Mouse (Mus musculus) liver, embryonic 11.5 days (tissue): ENCODE measurements at regions not wholly inside any gene's neighbourhood (a gene's known extent, or its start where the extent isn't known, plus 50 kb on each side); places are given as distances from the start of the nearest gene placed in this dataset.

ENCODE experiments used
- ATAC-seq: fragments of 200-750 bp; cut with Nextera tagmentation; replicated peaks from 2 replicates; pipeline ENCODE4 v1.8.0; 2017; ENCODE audit warnings: moderate number of reproducible peaks, mild to moderate bottlenecking, moderate TSS enrichment, moderate library complexity; ENCODE audit not compliant: low FRiP score
- DNase-seq: peaks from one replicate; pipeline ENCODE4 v3.0.0-alpha.2; 2017; ENCODE audit warnings: low spot score
- H3K27ac ChIP-seq: fragments of 300-500 bp; sonication (generic); 2 replicates; pipeline ENCODE4 v1.5.1; 2014; ENCODE audit warnings: mild to moderate bottlenecking, low read depth, low read length, control low read depth
- H3K27me3 ChIP-seq: fragments of 300-500 bp; sonication (generic); replicated peaks from 2 replicates; pipeline ENCODE4 v1.6.1; 2014; ENCODE audit warnings: low read length, mixed read lengths; ENCODE audit not compliant: control insufficient read depth, insufficient read depth
- H3K36me3 ChIP-seq: fragments of 300-500 bp; sonication (generic); 2 replicates; pipeline ENCODE4 v1.6.1; 2014; ENCODE audit warnings: mild to moderate bottlenecking, low read length, moderate library complexity, mixed read lengths; ENCODE audit not compliant: control insufficient read depth, insufficient read depth
- H3K4me1 ChIP-seq: fragments of 300-500 bp; sonication (generic); replicated peaks from 2 replicates; pipeline ENCODE4 v1.6.1; 2014; ENCODE audit warnings: low read length, mixed read lengths; ENCODE audit not compliant: control insufficient read depth, insufficient read depth
- H3K4me2 ChIP-seq: fragments of 300-500 bp; sonication (generic); 2 replicates; pipeline ENCODE4 v1.6.1; 2014; ENCODE audit warnings: mild to moderate bottlenecking, control low read depth, moderate library complexity
- H3K4me3 ChIP-seq: fragments of 300-500 bp; sonication (generic); 2 replicates; pipeline ENCODE4 v1.5.1; 2014; ENCODE audit warnings: low read depth, low read length, control low read depth
- H3K9ac ChIP-seq: fragments of 300-500 bp; sonication (generic); 2 replicates; pipeline ENCODE4 v1.6.1; 2014; ENCODE audit warnings: low read depth, low read length, control low read depth
- H3K9me3 ChIP-seq: fragments of 300-500 bp; sonication (generic); 2 replicates; pipeline ENCODE4 v1.6.1; 2016; ENCODE audit warnings: low read length, inconsistent platforms, mixed read lengths; ENCODE audit not compliant: control insufficient read depth
- WGBS: fragments of 180-500 bp; shearing (Covaris S2); extraction: QIAGEN DNeasy Blood & Tissue Kit; methylation state at CpG from one replicate; pipeline ENCODE4 v1.1.7; 2014; 5-methylcytosine and 5-hydroxymethylcytosine counted together

- Histone ChIP-seq H3K27ac (no peak overlapping the region), H3K9ac (no peak overlapping the region), H3K4me1 (no peaks in the 10 kb centered on the region), H3K36me3 (no peaks in the 10 kb centered on the region), H3K4me3 (no peak overlapping the region), H3K4me2 (no peak overlapping the region), H3K9me3 (no peaks in the 10 kb centered on the region), H3K27me3 (no peaks in the 10 kb centered on the region)
- WGBS: 94% methylated on average over 6 of the region's 6 CpGs
- DNase-seq: no peak
- no peak for ATAC-seq
Measured at GRCm38 (mm10) chr3:52774734-52775133, 242.3 kb downstream of the Cog6 start.

GRCm38 (mm10) chr3:52767276-52767675 is 249.8 kb downstream of the Cog6 start:
- Histone ChIP-seq H3K27ac (no peak overlapping the region), H3K9me3 (no peaks in the 10 kb centered on the region), H3K9ac (no peak overlapping the region), H3K27me3 (no peaks in the 10 kb centered on the region), H3K4me2 (no peak overlapping the region), H3K36me3 (no peaks in the 10 kb centered on the region), H3K4me1 (no peaks in the 10 kb centered on the region), H3K4me3 (no peak overlapping the region)
- ATAC-seq (no peak), DNase-seq (no peak)
- WGBS: 61% methylated on average over 10 of the region's 10 CpGs

GRCm38 (mm10) chr3:52766841-52767240 is 250.2 kb downstream of the Cog6 start:
- Histone ChIP-seq H3K4me1 (no peaks in the 10 kb centered on the region), H3K27ac (no peak overlapping the region), H3K9ac (no peak overlapping the region), H3K4me2 (no peak overlapping the region), H3K27me3 (no peaks in the 10 kb centered on the region), H3K9me3 (no peaks in the 10 kb centered on the region), H3K36me3 (no peaks in the 10 kb centered on the region), H3K4me3 (no peak overlapping the region)
- DNase-seq: no peak
- 79% methylated on average over 5 of the region's 5 CpGs for WGBS
- ATAC-seq: no peak

GRCm38 (mm10) chr3:52764166-52764565 is 252.9 kb downstream of the Cog6 start:
- H3K9me3 ChIP-seq: no peaks in the 10 kb centered on the region
- H3K27ac ChIP-seq: no peak overlapping the region
- no peak overlapping the region for H3K9ac ChIP-seq
- no peak for ATAC-seq
- no peak overlapping the region for H3K4me2 ChIP-seq
- no peaks in the 10 kb centered on the region for H3K4me1 ChIP-seq
- H3K27me3 ChIP-seq: no peaks in the 10 kb centered on the region
- DNase-seq: no peak
- H3K36me3 ChIP-seq: no peaks in the 10 kb centered on the region
- 68% methylated on average over 4 of the region's 4 CpGs for WGBS
- no peak overlapping the region for H3K4me3 ChIP-seq

GRCm38 (mm10) chr3:52763660-52764059 is 253.4 kb downstream of the Cog6 start:
- H3K4me2 ChIP-seq: no peak overlapping the region
- ATAC-seq (no peak), DNase-seq (no peak)
- H3K4me3 ChIP-seq: no peak overlapping the region
- no peak overlapping the region for H3K9ac ChIP-seq
- no peak overlapping the region for H3K27ac ChIP-seq
- no peaks in the 10 kb centered on the region for H3K36me3 ChIP-seq
- WGBS: 80% methylated on average over 5 of the region's 5 CpGs
- H3K4me1 ChIP-seq: no peaks in the 10 kb centered on the region
- no peaks in the 10 kb centered on the region for H3K9me3 ChIP-seq
- H3K27me3 ChIP-seq: no peaks in the 10 kb centered on the region

GRCm38 (mm10) chr3:52762549-52762948 is 254.5 kb downstream of the Cog6 start:
- no peak for ATAC-seq
- Histone ChIP-seq H3K27ac (no peak overlapping the region), H3K4me1 (no peaks in the 10 kb centered on the region), H3K4me2 (no peak overlapping the region), H3K9me3 (no peaks in the 10 kb centered on the region), H3K27me3 (no peaks in the 10 kb centered on the region), H3K9ac (no peak overlapping the region), H3K4me3 (no peak overlapping the region), H3K36me3 (no peaks in the 10 kb centered on the region)
- WGBS: 78% methylated on average over 6 of the region's 6 CpGs
- no peak for DNase-seq

- no peaks in the 10 kb centered on the region for H3K36me3 ChIP-seq
- DNase-seq (no peak), ATAC-seq (no peak)
- H3K9ac ChIP-seq: no peak overlapping the region
- H3K27ac ChIP-seq: no peak overlapping the region
- H3K4me2 ChIP-seq: no peak overlapping the region
- H3K9me3 ChIP-seq: no peaks in the 10 kb centered on the region
- H3K4me3 ChIP-seq: no peak overlapping the region
- peaks cover 3% of the 10 kb centered on the region; the same call in 1 of the 2 replicates for H3K4me1 ChIP-seq
- H3K27me3 ChIP-seq: no peaks in the 10 kb centered on the region
- WGBS: 87% methylated on average over 11 of the region's 11 CpGs
Measured at GRCm38 (mm10) chr3:52759846-52760245, 257.2 kb downstream of the Cog6 start.

GRCm38 (mm10) chr3:52758561-52758960 is 258.5 kb downstream of the Cog6 start:
- Histone ChIP-seq H3K27ac (no peak overlapping the region), H3K9ac (no peak overlapping the region), H3K4me2 (no peak overlapping the region), H3K4me3 (no peak overlapping the region), H3K4me1 (peaks cover 5% of the 10 kb centered on the region; the same call in 1 of the 2 replicates), H3K36me3 (no peaks in the 10 kb centered on the region), H3K9me3 (no peaks in the 10 kb centered on the region), H3K27me3 (no peaks in the 10 kb centered on the region)
- ATAC-seq: no peak
- DNase-seq: no peak
- 26% methylated on average over 2 of the region's 2 CpGs for WGBS

GRCm38 (mm10) chr3:52756816-52757215 is 260.2 kb downstream of the Cog6 start:
- 92% methylated on average over 5 of the region's 5 CpGs for WGBS
- Histone ChIP-seq H3K27ac (no peak overlapping the region), H3K9me3 (no peaks in the 10 kb centered on the region), H3K4me2 (no peak overlapping the region), H3K4me1 (peaks cover 5% of the 10 kb centered on the region; the same call in 1 of the 2 replicates), H3K9ac (no peak overlapping the region), H3K36me3 (no peaks in the 10 kb centered on the region), H3K4me3 (no peak overlapping the region), H3K27me3 (no peaks in the 10 kb centered on the region)
- no peak for ATAC-seq
- no peak for DNase-seq
